Mouse (Mus musculus): ENCODE results near the gene Gm10322.

GRCm38 (mm10) chr10:59644710-59645109 is 28.8 kb downstream of the Gm10322 start:
- TF ChIP-seq CTCF (IDR thresholded peaks at IDR 0.05; ENCODE audit: low read depth) (no peak), EP300 (IDR thresholded peaks at IDR 0.05; ENCODE audit: low read depth) (no peak)
